Mouse (Mus musculus) E14TG2a.4 (cell line): ENCODE results near the gene P2rx1.
A peak's percentile ranks its signal among the peaks of the same experiment; 100 is the strongest.

Source experiments
- H3K27me3 ChIP-seq: 2 replicates; pipeline ENCODE4 v1.6.1; 2014; ENCODE audit warnings: low read length, control low read depth; ENCODE audit not compliant: insufficient read depth
- H3K36me3 ChIP-seq: 2 replicates; pipeline ENCODE4 v1.6.1; 2014; ENCODE audit warnings: low read length, control low read depth; ENCODE audit not compliant: insufficient read depth
- H3K4me1 ChIP-seq: replicated peaks from 2 replicates; pipeline ENCODE4 v1.6.1; 2014; ENCODE audit warnings: low read depth, low read length, control low read depth
- H3K4me3 ChIP-seq: replicated peaks from 2 replicates; pipeline ENCODE4 v1.5.1; 2014; ENCODE audit warnings: mild to moderate bottlenecking, low read length
- H3K9me3 ChIP-seq: 2 replicates; pipeline ENCODE4 v1.6.1; 2014; ENCODE audit warnings: low read length, control low read depth
- CTCF ChIP-seq: conservative IDR thresholded peaks from 2 replicates; pipeline ENCODE4 v1.5.1; 2014; ENCODE audit warnings: low read length
- NANOG ChIP-seq: IDR thresholded peaks from 2 replicates; pipeline ENCODE4 v1.6.1; 2014; ENCODE audit warnings: borderline replicate concordance, low read length, mixed read lengths
- POU5F1 ChIP-seq: IDR thresholded peaks from 2 replicates; pipeline ENCODE4 v1.6.1; 2014; ENCODE audit warnings: low read length, borderline replicate concordance

Gene P2rx1

GRCm38 (mm10) chr11:72974995-72975503 is 23.9 kb upstream of the P2rx1 start:
- H3K9me3 ChIP-seq: no peaks in the 10 kb centered on the region
- peaks cover 7% of the 10 kb centered on the region for H3K27me3 ChIP-seq
- H3K4me3 ChIP-seq: peak overlapping the region; percentile 37; the same call in 1 of the 2 replicates
- no peak for TF ChIP-seq NANOG
- TF ChIP-seq CTCF: no peak
- no peak for TF ChIP-seq POU5F1
- no peaks in the 10 kb centered on the region for H3K36me3 ChIP-seq
- H3K4me1 ChIP-seq: peaks cover 25% of the 10 kb centered on the region

- Histone ChIP-seq H3K36me3 (0 out of 2 replicates have a peak, but pooled peaks cover 5% of the 10 kb centered on the region), H3K4me3 (no peak overlapping the region), H3K27me3 (no peaks in the 10 kb centered on the region), H3K4me1 (peaks cover 23% of the 10 kb centered on the region), H3K9me3 (no peaks in the 10 kb centered on the region)
- TF ChIP-seq POU5F1: no peak
- TF ChIP-seq NANOG: no peak
- TF ChIP-seq CTCF: no peak
Observed at GRCm38 (mm10) chr11:72982516-72982915, 16.4 kb upstream of the P2rx1 start.

GRCm38 (mm10) chr11:72983283-72983682 is 15.6 kb upstream of the P2rx1 start:
- Histone ChIP-seq H3K9me3 (no peaks in the 10 kb centered on the region), H3K27me3 (no peaks in the 10 kb centered on the region), H3K36me3 (0 out of 2 replicates have a peak, but pooled peaks cover 5% of the 10 kb centered on the region), H3K4me1 (peaks cover 22% of the 10 kb centered on the region), H3K4me3 (no peak overlapping the region)
- TF ChIP-seq CTCF (no peak; the same call in 1 of the 2 replicates), NANOG (no peak), POU5F1 (no peak)

- Histone ChIP-seq H3K27me3 (0 out of 2 replicates have a peak, but pooled peaks cover 4% of the 10 kb centered on the region), H3K36me3 (0 out of 2 replicates have a peak, but pooled peaks cover 4% of the 10 kb centered on the region), H3K4me3 (no peak overlapping the region), H3K4me1 (peaks cover 17% of the 10 kb centered on the region), H3K9me3 (no peaks in the 10 kb centered on the region)
- TF ChIP-seq POU5F1: no peak
- TF ChIP-seq NANOG: no peak
- TF ChIP-seq CTCF: no peak
Observed at GRCm38 (mm10) chr11:72986745-72987144, 12.2 kb upstream of the P2rx1 start.

- Histone ChIP-seq H3K4me3 (no peak overlapping the region), H3K36me3 (no peaks in the 10 kb centered on the region), H3K4me1 (peaks cover 22% of the 10 kb centered on the region), H3K9me3 (no peaks in the 10 kb centered on the region), H3K27me3 (0 out of 2 replicates have a peak, but pooled peaks cover 4% of the 10 kb centered on the region)
- TF ChIP-seq NANOG (no peak), CTCF (no peak), POU5F1 (no peak)
Observed at GRCm38 (mm10) chr11:72987234-72987633, 11.7 kb upstream of the P2rx1 start.

- Histone ChIP-seq H3K9me3 (no peaks in the 10 kb centered on the region), H3K36me3 (no peaks in the 10 kb centered on the region), H3K4me1 (peaks cover 23% of the 10 kb centered on the region), H3K4me3 (no peak overlapping the region), H3K27me3 (0 out of 2 replicates have a peak, but pooled peaks cover 4% of the 10 kb centered on the region)
- TF ChIP-seq POU5F1: no peak
- no peak for TF ChIP-seq NANOG
- no peak for TF ChIP-seq CTCF
Observed at GRCm38 (mm10) chr11:72987807-72988206, 11.1 kb upstream of the P2rx1 start.

GRCm38 (mm10) chr11:72989044-72989443 is 9.9 kb upstream of the P2rx1 start:
- H3K36me3 ChIP-seq: no peaks in the 10 kb centered on the region
- peaks cover 23% of the 10 kb centered on the region for H3K4me1 ChIP-seq
- no peaks in the 10 kb centered on the region for H3K9me3 ChIP-seq
- H3K27me3 ChIP-seq: peaks cover 10% of the 10 kb centered on the region; the same call in 1 of the 2 replicates
- TF ChIP-seq POU5F1 (no peak), CTCF (no peak), NANOG (no peak)
- no peak overlapping the region for H3K4me3 ChIP-seq

GRCm38 (mm10) chr11:72990688-72991087 is 8.2 kb upstream of the P2rx1 start:
- Histone ChIP-seq H3K27me3 (peaks cover 10% of the 10 kb centered on the region; the same call in 1 of the 2 replicates), H3K4me3 (no peak overlapping the region), H3K36me3 (no peaks in the 10 kb centered on the region), H3K4me1 (peaks cover 23% of the 10 kb centered on the region), H3K9me3 (no peaks in the 10 kb centered on the region)
- TF ChIP-seq CTCF (no peak), NANOG (no peak), POU5F1 (no peak)
